Mouse (Mus musculus): ENCODE data around the gene Cnbd2. TPM values are rescaled to one million over a fixed set of nuclear protein-coding genes. Genes with fewer than 3 reads are reported as not detected.
"Not testable (repeated sequence)": the region's sequence is repeated elsewhere in the genome, so short reads cannot be mapped to it uniquely, and the experiment has no call there.

Cnbd2 gene
- polyA plus RNA-seq, 1 experiment from 2014 or later = 5.5 TPM

GRCm38 (mm10) chr2:156353265-156353692 is 41.2 kb downstream of the Cnbd2 start:
- Histone ChIP-seq H3K9me3 (ENCODE audit: low read length) (no peaks in the 10 kb centered on the region), H3K4me3 (ENCODE audit: low read length) (no peak overlapping the region), H3K27ac (ENCODE audit: low read length) (no peak overlapping the region), H3K27me3 (ENCODE audit: insufficient read depth, low read length) (no peaks in the 10 kb centered on the region), H3K9ac (replicated peaks; ENCODE audit: low read length) (no peak overlapping the region), H3K36me3 (ENCODE audit: insufficient read depth, low read length) (no peaks in the 10 kb centered on the region), H3K4me2 (replicated peaks; ENCODE audit: low read depth, low read length) (no peak overlapping the region), H3K4me1 (ENCODE audit: insufficient read depth, low read length) (0 out of 2 replicates have a peak, but pooled peaks cover 4% of the 10 kb centered on the region)
- ATAC-seq (ENCODE audit: low FRiP score, low TSS enrichment) = no peak
- 29% methylated on average over 7 of the region's 7 CpGs for WGBS

GRCm38 (mm10) chr2:156356031-156356430 is 43.9 kb downstream of the Cnbd2 start:
- no peaks in the 10 kb centered on the region for H3K9me3 ChIP-seq (ENCODE audit: low read length)

GRCm38 (mm10) chr2:156368465-156368864 is 56.4 kb downstream of the Cnbd2 start:
- H3K4me3 ChIP-seq (ENCODE audit: low read length) = no peak overlapping the region
- no peak overlapping the region for H3K4me2 ChIP-seq (replicated peaks; ENCODE audit: low read depth, low read length)
- no peak overlapping the region for H3K27ac ChIP-seq (ENCODE audit: low read length)
- ATAC-seq (ENCODE audit: low FRiP score, low TSS enrichment) = no peak
- no peaks in the 10 kb centered on the region for H3K9me3 ChIP-seq (ENCODE audit: low read length)
- WGBS = 68% methylated on average over 3 of the region's 3 CpGs
- H3K4me1 ChIP-seq (ENCODE audit: insufficient read depth, low read length) = no peaks in the 10 kb centered on the region
- no peak overlapping the region for H3K9ac ChIP-seq (replicated peaks; ENCODE audit: low read length)
- no peaks in the 10 kb centered on the region for H3K27me3 ChIP-seq (ENCODE audit: insufficient read depth, low read length)
- H3K36me3 ChIP-seq (ENCODE audit: insufficient read depth, low read length) = no peaks in the 10 kb centered on the region

More at GRCm38 (mm10) chr2:156356031-156356430, 43.9 kb downstream of the Cnbd2 start:
- Histone ChIP-seq H3K36me3 (ENCODE audit: insufficient read depth, low read length) (no peaks in the 10 kb centered on the region), H3K9ac (replicated peaks; ENCODE audit: low read length) (no peak overlapping the region), H3K4me1 (ENCODE audit: insufficient read depth, low read length) (0 out of 2 replicates have a peak, but pooled peaks cover 4% of the 10 kb centered on the region), H3K4me2 (replicated peaks; ENCODE audit: low read depth, low read length) (no peak overlapping the region), H3K27ac (ENCODE audit: low read length) (no peak overlapping the region), H3K4me3 (ENCODE audit: low read length) (no peak overlapping the region), H3K27me3 (ENCODE audit: insufficient read depth, low read length) (no peaks in the 10 kb centered on the region)
- no peak for ATAC-seq (ENCODE audit: low FRiP score, low TSS enrichment)
- 50% methylated on average over 7 of the region's 7 CpGs for WGBS

GRCm38 (mm10) chr2:156370896-156371295 is 58.8 kb downstream of the Cnbd2 start:
- Histone ChIP-seq H3K36me3 (ENCODE audit: insufficient read depth, low read length) (no peaks in the 10 kb centered on the region), H3K4me2 (replicated peaks; ENCODE audit: low read depth, low read length) (no peak overlapping the region), H3K9me3 (ENCODE audit: low read length) (no peaks in the 10 kb centered on the region), H3K27ac (ENCODE audit: low read length) (no peak overlapping the region), H3K4me3 (ENCODE audit: low read length) (no peak overlapping the region), H3K27me3 (ENCODE audit: insufficient read depth, low read length) (no peaks in the 10 kb centered on the region), H3K9ac (replicated peaks; ENCODE audit: low read length) (no peak overlapping the region), H3K4me1 (ENCODE audit: insufficient read depth, low read length) (no peaks in the 10 kb centered on the region)
- ATAC-seq (ENCODE audit: low FRiP score, low TSS enrichment) = no peak
- 75% methylated on average over 7 of the region's 7 CpGs for WGBS

- Histone ChIP-seq H3K27ac (ENCODE audit: low read length) (no peak overlapping the region), H3K27me3 (ENCODE audit: insufficient read depth, low read length) (no peaks in the 10 kb centered on the region), H3K9me3 (ENCODE audit: low read length) (no peaks in the 10 kb centered on the region), H3K4me3 (ENCODE audit: low read length) (no peak overlapping the region), H3K4me2 (replicated peaks; ENCODE audit: low read depth, low read length) (no peak overlapping the region), H3K36me3 (ENCODE audit: insufficient read depth, low read length) (no peaks in the 10 kb centered on the region), H3K9ac (replicated peaks; ENCODE audit: low read length) (no peak overlapping the region), H3K4me1 (ENCODE audit: insufficient read depth, low read length) (no peaks in the 10 kb centered on the region)
- whole genome bisulfite sequencing = 82% methylated on average over 7 of the region's 7 CpGs
- ATAC-seq (ENCODE audit: low FRiP score, low TSS enrichment) = no peak
These were observed 64.9 kb downstream of the Cnbd2 start for GRCm38 (mm10) chr2:156376956-156377355.

- Histone ChIP-seq H3K4me3 (ENCODE audit: low read length) (no peak overlapping the region), H3K36me3 (ENCODE audit: insufficient read depth, low read length) (no peaks in the 10 kb centered on the region), H3K4me2 (replicated peaks; ENCODE audit: low read depth, low read length) (no peak overlapping the region), H3K4me1 (ENCODE audit: insufficient read depth, low read length) (no peaks in the 10 kb centered on the region), H3K27ac (ENCODE audit: low read length) (no peak overlapping the region), H3K9ac (replicated peaks; ENCODE audit: low read length) (no peak overlapping the region), H3K9me3 (ENCODE audit: low read length) (peaks cover 3% of the 10 kb centered on the region; the same call in 1 of the 2 replicates), H3K27me3 (ENCODE audit: insufficient read depth, low read length) (no peaks in the 10 kb centered on the region)
- WGBS = 89% methylated on average over 10 of the region's 10 CpGs
- no peak for ATAC-seq (ENCODE audit: low FRiP score, low TSS enrichment)
These were observed 67.8 kb downstream of the Cnbd2 start for GRCm38 (mm10) chr2:156379929-156380328.

- no peak for ATAC-seq (ENCODE audit: low FRiP score, low TSS enrichment)
- Histone ChIP-seq H3K4me3 (ENCODE audit: low read length) (no peak overlapping the region), H3K4me1 (ENCODE audit: insufficient read depth, low read length) (no peaks in the 10 kb centered on the region), H3K4me2 (replicated peaks; ENCODE audit: low read depth, low read length) (no peak overlapping the region), H3K27ac (ENCODE audit: low read length) (no peak overlapping the region), H3K9me3 (ENCODE audit: low read length) (peaks cover 3% of the 10 kb centered on the region; the same call in 1 of the 2 replicates), H3K27me3 (ENCODE audit: insufficient read depth, low read length) (no peaks in the 10 kb centered on the region), H3K9ac (replicated peaks; ENCODE audit: low read length) (no peak overlapping the region), H3K36me3 (ENCODE audit: insufficient read depth, low read length) (no peaks in the 10 kb centered on the region)
- WGBS = 76% methylated on average over 4 of the region's 4 CpGs
These were observed 69.3 kb downstream of the Cnbd2 start for GRCm38 (mm10) chr2:156381350-156381749.

- H3K4me2 ChIP-seq (replicated peaks; ENCODE audit: low read depth, low read length) = peak overlapping the region; percentile 42
- not testable (repeated sequence) for H3K27me3 ChIP-seq (ENCODE audit: insufficient read depth, low read length); H3K9me3 ChIP-seq (ENCODE audit: low read length); H3K36me3 ChIP-seq (ENCODE audit: insufficient read depth, low read length); H3K4me1 ChIP-seq (ENCODE audit: insufficient read depth, low read length); H3K27ac ChIP-seq (ENCODE audit: low read length)
- WGBS = 0% methylated on average over 3 of the region's 63 CpGs
- peak overlapping the region; percentile 59; the same call in 1 of the 2 replicates for H3K9ac ChIP-seq (replicated peaks; ENCODE audit: low read length)
- peak; percentile 94 for ATAC-seq (ENCODE audit: low FRiP score, low TSS enrichment)
- peak overlapping the region; percentile 42 for H3K4me3 ChIP-seq (ENCODE audit: low read length)
These were observed 80.5 kb downstream of the Cnbd2 start for GRCm38 (mm10) chr2:156392461-156393154.

- no peaks in the 10 kb centered on the region for H3K36me3 ChIP-seq (ENCODE audit: insufficient read depth, low read length)
- 0 out of 2 replicates have a peak, but pooled peaks cover 4% of the 10 kb centered on the region for H3K4me1 ChIP-seq (ENCODE audit: insufficient read depth, low read length)
- WGBS = 56% methylated on average over 5 of the region's 5 CpGs
- no peaks in the 10 kb centered on the region for H3K9me3 ChIP-seq (ENCODE audit: low read length)
- no peak overlapping the region for H3K9ac ChIP-seq (replicated peaks; ENCODE audit: low read length)
- H3K4me2 ChIP-seq (replicated peaks; ENCODE audit: low read depth, low read length) = peak overlapping the region; percentile 42
- H3K4me3 ChIP-seq (ENCODE audit: low read length) = peak overlapping the region; percentile 42
- no peaks in the 10 kb centered on the region for H3K27me3 ChIP-seq (ENCODE audit: insufficient read depth, low read length)
- ATAC-seq (ENCODE audit: low FRiP score, low TSS enrichment) = peak; percentile 33; the same call in 1 of the 2 replicates
- H3K27ac ChIP-seq (ENCODE audit: low read length) = no peak overlapping the region
These were observed 81.2 kb downstream of the Cnbd2 start for GRCm38 (mm10) chr2:156393155-156393828.

GRCm38 (mm10) chr2:156394282-156394681 is 82.2 kb downstream of the Cnbd2 start:
- ATAC-seq (ENCODE audit: low FRiP score, low TSS enrichment) = no peak
- Histone ChIP-seq H3K36me3 (ENCODE audit: insufficient read depth, low read length) (no peaks in the 10 kb centered on the region), H3K27me3 (ENCODE audit: insufficient read depth, low read length) (no peaks in the 10 kb centered on the region), H3K4me1 (ENCODE audit: insufficient read depth, low read length) (0 out of 2 replicates have a peak, but pooled peaks cover 4% of the 10 kb centered on the region), H3K9ac (replicated peaks; ENCODE audit: low read length) (no peak overlapping the region), H3K9me3 (ENCODE audit: low read length) (no peaks in the 10 kb centered on the region), H3K27ac (ENCODE audit: low read length) (no peak overlapping the region), H3K4me2 (replicated peaks; ENCODE audit: low read depth, low read length) (no peak overlapping the region), H3K4me3 (ENCODE audit: low read length) (no peak overlapping the region)
- WGBS = 98% methylated on average over 4 of the region's 4 CpGs
